Mouse (Mus musculus): ENCODE results near the gene Sin3a.

The Sin3a gene

GRCm38 (mm10) chr9:57168411-57168810 is 96.6 kb downstream of the Sin3a start:
- DNase-seq (ENCODE audit: low spot score), result no peak

Data from ovary, adult 18-20 months (tissue).